Comparison of ENCODE assay signal across 15 mouse cellular contexts in the genomic region with DNA sequence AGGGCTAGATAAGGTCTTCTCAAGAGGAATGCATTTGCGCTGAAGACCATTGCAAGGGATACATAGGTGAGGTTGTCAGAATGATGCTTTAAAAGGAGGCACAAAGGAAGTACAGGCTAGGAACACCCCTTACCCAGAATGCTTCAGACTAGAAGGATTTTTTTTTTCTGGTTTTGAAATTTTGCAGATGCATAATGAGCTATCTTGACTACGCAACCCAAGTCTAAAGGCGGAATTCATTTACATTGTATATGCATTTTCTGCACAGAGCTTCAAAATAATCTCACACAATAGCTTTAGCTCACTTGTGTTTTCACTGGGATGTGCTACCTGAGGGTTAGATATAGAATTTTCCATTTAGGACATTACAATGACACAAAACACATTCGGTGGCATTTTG. TPM values are rescaled to one million over a fixed set of nuclear protein-coding genes. Genes with fewer than 3 reads are reported as not detected.
"Had no signal": no experiment of that assay in that cellular context is flagged by ENCODE, and none has a peak within 500 bp of the region (broad histone marks: within the 10 kb centered on the region; RNA-seq: fewer than 3 reads in every experiment).

No protein-coding gene starts in this region.

- H3K4me2 ChIP-seq: limb, embryonic 12.5 days; neural tube, embryonic 12.5 days had no signal

- DNase-seq: kidney, adult 9 months; kidney, postnatal 36 days; lung, adult 18-20 months; lung, postnatal 36 days; midbrain, embryonic 14.5 days; thymus, adult 2 months; thymus, postnatal 25 days had no signal

- H3K36me3 ChIP-seq: limb, embryonic 12.5 days; neural tube, embryonic 12.5 days had no signal

- H3K27ac ChIP-seq: kidney, postnatal 0 days; limb, embryonic 12.5 days; liver, embryonic 14.5 days; neural tube, embryonic 12.5 days had no signal

- H3K27me3 ChIP-seq: limb, embryonic 12.5 days; neural tube, embryonic 12.5 days had no signal

- H3K4me1 ChIP-seq: limb, embryonic 12.5 days; neural tube, embryonic 12.5 days had no signal

- H3K9me3 ChIP-seq: limb, embryonic 12.5 days; neural tube, embryonic 12.5 days had no signal

- H3K4me3 ChIP-seq: limb, embryonic 12.5 days; neural tube, embryonic 12.5 days had no signal

- H3K9ac ChIP-seq: limb, embryonic 12.5 days; liver, embryonic 14.5 days; neural tube, embryonic 12.5 days had no signal

RNA-seq across cellular contexts. Expression of a gene that starts 10.8 kb away (rescaled TPM):
- total RNA-seq: megakaryocyte progenitor cell, adult 5-6 weeks; monocyte, adult 5-6 weeks; neutrophil, adult 5-6 weeks had no signal
- polyA plus RNA-seq: liver, adult 2 months had no signal
